Mouse (Mus musculus) inflammation-experienced regulatory T-cells, adult 6 months (primary cell): Measurements from ENCODE around the gene Fam167b. TPM values are rescaled to one million over a fixed set of nuclear protein-coding genes. Genes with fewer than 3 reads are reported as not detected.
"Not testable (repeated sequence)": the region's sequence is repeated elsewhere in the genome, so short reads cannot be mapped to it uniquely, and the experiment has no call there.

ENCODE experiments used
- ATAC-seq: one replicate; pipeline ENCODE4 v1.8.0; 2017
- polyA plus RNA-seq, 3 experiments: library from polyadenylated mRNA; unstranded; fragments of 100-300 nt; shearing (Covaris generic); gene quantifications; one replicate each; pipeline ENCODE4 v1.2.1; 2017

Fam167b gene
- polyA plus RNA-seq, 3 experiments from 2014 or later, result 0.97 to 0.98 TPM; not detected in 1

DNA sequence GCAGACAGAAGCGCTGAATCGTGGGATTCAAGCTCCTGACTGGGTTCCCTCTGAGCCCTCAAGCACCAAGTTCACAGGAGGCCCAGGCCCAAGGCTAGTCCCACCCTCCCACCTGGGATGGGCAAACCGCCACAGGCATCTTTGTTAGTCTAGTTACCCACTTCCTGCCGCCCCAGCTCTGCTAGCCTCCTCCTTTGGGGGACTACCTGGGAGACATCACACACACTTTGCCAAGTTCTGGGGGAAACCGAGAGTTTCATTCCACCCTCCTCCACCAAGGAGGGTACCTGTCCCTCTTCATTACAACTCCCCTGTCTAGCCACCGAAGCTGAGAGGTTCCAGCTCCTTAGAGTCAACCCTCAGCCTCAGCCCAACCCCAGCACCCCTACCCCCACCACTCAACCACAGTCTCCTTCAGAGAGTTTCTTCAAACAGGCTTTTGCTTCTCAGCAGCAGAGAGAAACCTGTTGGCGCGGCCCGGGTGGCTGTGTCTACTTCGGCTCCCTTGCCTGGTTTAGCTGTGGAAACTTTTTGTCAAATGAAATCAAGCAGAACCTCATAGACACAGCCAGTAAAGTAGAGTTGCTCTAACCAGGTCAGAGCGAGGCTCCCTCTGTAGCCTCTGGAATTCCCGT is 19.9 kb downstream of the Fam167b start:
- ATAC-seq, result peak; percentile 79

DNA sequence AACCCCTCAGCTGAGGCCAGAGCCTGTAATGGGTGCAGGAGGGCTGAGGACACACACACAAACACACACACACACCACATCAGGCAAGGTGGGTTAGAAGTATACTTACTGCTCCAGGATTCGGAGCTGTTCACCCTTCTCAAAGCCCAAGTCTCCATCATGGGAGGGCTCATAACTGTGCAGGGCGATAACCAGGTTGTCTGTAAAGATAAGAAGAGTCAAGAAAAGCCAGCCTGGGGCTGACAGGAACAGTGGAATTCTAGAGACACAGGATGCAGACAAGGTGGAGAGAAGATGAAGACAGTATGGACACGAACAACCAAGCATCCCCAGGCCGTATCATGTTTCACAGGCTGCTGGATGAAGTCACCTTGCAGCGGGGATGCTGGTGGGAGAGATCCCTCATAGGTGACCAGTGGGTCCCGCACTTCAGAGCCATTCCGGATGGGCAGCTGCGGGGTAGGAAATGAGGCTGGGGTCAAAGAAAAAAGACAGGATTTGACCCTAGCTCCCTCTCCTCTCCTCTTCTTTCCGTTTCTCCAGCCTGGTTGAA is 21.0 kb downstream of the Fam167b start:
- no peak for ATAC-seq

DNA sequence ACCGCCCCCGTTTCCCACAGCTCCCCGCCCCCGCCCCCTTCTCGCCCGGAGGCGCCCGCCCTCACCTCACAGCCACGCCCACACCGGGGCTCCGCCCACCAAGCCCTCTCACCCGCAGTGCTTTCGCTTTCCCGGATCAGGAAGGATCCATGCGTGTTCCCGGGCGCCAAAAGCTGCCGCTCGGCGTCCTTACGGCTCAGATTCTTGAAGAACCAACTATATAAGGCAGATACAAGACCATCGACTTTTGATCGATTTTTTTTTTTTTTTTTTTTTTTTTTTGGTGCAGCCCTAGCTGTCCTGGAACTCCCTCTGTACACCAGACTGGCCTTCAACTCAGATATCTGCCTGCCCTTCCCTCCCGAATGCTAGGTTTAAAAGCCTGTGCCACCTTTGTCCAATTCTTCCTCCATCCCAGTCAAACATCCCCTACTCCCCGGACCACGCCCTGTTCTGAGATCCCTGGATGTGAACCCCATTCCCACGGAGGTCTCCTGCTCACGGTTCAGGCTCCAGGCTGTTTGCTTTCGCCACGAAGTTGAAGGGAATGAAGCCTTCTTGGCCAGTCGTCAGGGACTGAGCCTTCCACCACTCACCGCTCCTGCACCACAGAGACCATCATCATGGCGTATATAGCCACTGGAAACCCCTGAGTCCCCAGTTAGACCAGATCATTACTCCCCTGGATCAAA is 21.7 kb downstream of the Fam167b start:
- ATAC-seq, result no peak

DNA sequence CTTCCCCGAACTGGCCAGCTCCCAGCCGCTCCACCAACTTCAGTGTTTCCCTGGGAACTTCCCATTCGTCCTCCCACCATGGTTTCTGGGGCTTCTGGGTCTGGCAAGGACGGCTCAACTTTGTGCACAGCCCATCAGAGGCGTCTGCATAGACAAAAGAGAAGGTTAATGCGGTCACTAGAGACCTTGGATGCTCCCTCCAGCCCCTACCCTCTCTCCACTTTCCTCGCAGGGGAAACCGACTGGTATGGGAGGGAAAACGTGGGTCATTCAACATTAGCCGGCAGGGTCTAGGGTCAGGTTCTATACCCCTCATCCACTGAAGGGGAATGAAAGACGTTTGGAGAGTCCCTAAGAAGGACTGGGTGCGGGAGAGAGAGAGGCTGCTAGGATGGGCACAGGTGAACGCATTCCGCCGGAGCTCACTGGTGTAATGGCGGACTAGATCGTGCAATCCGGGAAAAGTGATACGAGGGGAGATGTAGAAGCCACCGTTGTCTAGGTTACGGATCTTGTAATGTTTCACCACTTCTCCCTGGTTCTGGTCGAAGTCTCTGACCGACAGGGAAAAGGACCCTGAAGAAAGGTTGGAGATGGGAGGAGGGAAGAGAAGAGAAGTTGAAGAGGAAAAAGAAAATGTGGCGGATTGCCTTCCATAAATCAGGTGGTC is 22.4 kb downstream of the Fam167b start:
- ATAC-seq, result no peak

DNA sequence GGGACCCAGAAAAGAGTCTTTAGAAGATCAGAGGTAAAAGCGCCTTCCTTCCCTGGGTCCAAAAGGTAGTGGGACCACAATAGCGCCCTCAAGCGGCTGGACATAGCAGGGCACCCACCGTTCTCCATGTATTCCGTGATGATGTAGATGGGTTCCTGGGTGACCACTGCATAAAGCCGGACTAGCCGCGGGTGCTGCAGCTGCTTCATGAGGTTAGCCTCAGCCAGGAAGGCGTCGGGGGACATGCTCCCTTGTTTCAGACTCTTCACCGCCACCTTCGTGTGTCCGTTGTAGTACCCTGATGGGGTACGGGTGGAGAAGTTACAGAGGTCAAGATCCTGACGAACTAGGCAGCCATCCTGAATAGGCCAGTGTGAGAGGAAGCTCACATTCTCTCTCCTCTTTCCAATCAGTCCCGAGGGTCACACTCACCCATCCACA is 22.9 kb downstream of the Fam167b start:
- ATAC-seq, result no peak

DNA sequence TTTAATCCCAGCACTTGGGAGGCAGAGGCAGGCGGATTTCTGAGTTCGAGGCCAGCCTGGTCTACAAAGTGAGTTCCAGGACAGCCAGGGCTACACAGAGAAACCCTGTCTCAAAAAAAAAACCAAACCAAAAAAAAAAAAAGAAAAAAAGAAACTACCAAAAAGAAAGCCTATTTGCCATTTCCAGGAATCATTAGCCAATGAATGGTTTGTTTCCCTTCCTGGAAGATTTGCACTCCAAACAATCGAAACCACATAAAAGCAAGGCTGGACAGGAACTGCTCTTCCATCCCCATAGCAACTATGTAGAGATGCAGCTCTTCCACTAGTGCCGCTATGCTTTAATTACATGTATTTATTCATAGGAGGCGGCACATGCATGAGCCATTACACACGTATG is 23.8 kb downstream of the Fam167b start:
- ATAC-seq, result not testable (repeated sequence)

DNA sequence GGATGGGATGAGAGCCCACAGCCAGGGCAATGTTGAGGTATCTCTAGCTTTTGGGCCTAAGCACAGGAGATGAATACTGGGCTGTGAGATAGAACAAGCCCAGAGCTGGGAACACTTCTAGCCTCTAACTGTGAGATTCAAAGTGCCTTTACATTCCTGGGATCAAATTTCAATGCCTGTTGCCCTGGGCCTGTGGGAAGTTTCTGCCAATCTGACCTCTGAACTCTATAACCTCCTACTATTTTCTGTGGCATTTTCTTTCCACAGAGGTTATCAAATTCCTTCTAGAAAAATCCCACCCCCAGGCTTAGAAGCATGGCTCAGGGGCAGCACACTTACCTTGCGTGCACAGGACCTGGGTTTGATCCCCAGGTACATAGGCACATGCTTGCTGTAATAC is 28.1 kb downstream of the Fam167b start:
- ATAC-seq, result no peak

DNA sequence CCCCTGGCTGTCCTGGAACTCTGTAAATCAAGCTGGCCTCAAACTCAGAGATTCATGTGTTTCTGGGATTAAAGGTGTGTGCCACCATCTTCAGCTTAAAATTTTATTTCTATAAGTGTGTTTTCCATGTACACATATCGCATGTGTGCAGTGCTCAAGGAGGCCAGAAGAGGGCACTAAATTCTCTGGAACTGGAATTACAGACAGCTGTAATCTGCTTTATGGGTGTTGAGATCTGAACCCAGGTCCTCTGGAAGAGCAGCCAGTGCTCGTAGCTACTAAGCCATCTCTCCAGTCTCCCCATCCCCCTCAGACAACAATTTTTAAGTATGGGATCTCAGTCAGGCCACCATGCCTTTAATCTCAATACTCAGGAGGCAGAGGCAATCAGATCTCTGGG is 29.0 kb downstream of the Fam167b start:
- ATAC-seq, result no peak

DNA sequence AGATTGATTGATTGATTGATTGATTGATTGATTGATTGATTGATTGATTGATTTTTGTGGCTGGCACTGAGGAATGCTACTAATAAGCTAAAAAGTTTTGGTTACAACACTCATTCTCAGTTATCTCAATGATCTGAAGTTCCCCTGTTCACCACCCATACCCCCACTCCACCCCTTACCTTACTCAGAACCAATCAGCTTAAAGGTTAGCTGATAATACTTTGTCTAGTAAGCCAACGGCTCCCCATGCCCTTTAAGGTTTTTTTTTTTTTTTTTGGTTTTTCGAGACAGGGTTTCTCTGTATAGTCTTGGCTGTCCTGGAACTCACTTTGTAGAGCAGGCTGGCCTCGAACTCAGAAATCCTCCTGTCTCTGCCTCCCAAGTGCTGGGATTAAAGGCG is 30.7 kb downstream of the Fam167b start:
- ATAC-seq, result peak; percentile 53

DNA sequence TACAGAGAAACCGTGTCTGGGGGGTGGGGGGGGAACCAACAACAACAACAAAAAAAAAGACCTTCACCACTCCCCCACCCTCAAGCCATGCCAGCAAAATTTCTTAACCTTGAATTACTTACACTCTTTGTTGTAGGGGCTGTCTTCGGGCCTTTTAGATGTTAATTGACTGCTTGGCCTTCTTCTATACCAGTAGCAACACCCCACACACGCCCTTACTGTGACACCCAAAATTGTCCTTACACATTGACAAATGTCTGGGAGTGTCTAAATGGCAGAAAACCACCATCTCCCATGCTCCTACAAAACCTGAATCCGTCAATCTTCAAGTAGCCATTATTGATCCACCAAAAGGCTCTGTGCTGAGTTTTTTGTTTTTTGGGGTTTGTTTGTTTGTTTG is 34.2 kb downstream of the Fam167b start:
- no peak for ATAC-seq

DNA sequence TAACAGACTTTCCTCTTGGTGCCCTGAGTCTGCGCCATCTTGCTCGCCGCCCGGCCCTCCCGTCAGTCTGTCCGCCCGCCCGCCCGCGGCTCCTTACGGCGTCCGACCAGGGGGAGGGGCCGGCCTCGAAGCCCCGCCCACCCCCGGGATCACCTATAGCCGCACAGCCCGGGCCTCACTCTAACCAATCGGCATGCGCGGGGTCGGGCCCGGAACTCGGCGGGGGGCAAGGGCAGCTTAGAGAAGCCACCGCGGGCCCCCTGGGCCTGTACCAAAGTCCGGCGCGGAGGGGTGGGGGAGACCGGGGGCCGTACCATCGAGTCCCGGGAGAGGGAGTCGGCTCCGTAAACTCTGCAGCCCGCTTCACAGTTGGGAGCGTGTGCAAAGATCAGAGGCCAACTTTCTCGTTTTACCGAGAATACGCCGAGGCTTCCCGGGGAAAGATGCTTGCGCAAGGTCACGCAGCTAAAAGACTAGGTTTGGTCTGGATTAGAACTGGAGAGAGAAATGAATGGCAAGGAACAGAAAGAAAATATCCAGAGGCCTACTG is 35.7 kb downstream of the Fam167b start, which contains the start of gene Hdac1:
Hdac1 (minus strand) TSS at position 122 of the 550 bp plus-strand sequence.
- peak; percentile 91 for ATAC-seq

DNA sequence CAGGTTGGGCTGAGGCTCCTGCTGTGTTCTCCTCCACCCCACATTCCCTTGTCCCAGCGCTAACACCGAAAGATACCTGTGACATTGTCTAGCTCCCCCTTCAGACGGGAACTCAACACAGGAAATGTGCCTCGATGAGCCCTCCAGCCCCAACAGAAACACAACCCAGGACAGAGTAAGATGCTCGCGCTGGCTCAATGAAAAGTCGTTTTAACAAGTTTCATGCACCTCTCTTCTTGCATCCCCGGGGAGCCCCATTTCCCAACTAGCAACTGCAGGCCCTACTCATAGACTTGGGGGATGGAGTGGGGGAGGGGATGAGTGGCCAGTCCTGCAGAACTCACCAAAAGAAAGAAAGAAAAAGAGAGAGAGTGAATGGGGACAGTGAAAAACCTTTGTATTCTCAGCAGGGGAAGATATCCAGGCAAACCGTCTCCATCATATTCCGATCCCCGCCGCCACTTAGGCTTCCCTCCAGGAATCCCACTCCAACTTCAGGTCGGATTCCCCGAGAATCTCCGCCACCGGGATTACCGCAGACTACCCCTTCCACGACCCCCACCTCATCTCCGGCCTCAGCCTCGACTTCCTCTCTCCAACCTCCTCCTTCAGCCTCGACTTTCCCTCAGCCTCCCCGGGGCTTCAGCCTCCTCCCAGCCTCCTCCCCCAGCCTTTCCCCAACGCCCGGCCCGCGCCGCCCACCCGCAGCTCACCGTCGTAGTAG is 36.3 kb downstream of the Fam167b start:
- peak; percentile 34 for ATAC-seq

DNA sequence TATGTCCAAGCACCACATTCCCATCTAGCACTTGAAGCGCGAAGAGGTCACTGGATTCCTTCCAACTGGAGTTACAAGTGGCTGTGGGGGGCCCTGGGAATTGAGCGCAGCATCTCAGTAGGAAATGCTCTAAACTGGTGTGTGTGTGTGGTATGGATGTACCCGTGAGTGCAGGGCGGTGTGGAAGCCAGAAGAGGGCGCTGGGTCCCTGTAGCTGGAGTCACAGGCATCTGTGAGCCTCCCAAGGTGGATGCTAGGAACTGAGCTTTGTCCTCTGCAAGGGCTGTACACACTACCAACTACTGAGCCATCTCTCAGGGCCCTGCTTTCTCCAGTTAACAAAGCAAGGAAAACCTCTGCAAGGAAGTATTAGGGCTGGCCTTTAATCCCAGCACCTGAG is 38.3 kb downstream of the Fam167b start:
- no peak for ATAC-seq

DNA sequence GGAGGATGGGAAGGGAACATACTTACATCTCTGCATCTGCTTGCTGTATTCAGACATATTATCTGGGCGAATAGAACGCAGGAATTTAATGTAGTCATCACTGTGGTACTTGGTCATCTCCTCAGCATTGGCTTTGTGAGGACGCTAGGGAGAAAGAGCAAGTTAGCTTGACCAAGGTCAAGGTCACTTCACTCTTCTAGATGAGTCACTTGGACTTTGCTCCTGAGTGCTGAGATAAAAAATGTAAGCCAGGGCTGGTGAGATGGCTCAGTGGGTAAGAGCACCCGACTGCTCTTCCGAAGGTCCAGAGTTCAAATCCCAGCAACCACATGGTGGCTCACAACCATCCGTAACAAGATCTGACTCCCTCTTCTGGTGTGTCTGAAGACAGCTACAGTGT is 49.4 kb downstream of the Fam167b start:
- not testable (repeated sequence) for ATAC-seq

Other genes starting within 250 kb of the Fam167b start
- 100 to 1,000 TPM; 289 to 492 (median 352) TPM for gene Rbbp4, start 243.2 kb downstream of the Fam167b start, polyA plus RNA-seq
- 100 to 1,000 TPM; 103 to 158 (median 113) TPM for gene Zbtb8os, start 242.9 kb downstream of the Fam167b start, polyA plus RNA-seq
- gene Zbtb8a, start 200.4 kb downstream of the Fam167b start, polyA plus RNA-seq, result 1 to 10 TPM; 3.0 to 6.6 (median 5.8) TPM
- not detected for gene Zbtb8b, start 137.7 kb downstream of the Fam167b start, polyA plus RNA-seq
- gene Bsdc1, start 117.0 kb downstream of the Fam167b start, polyA plus RNA-seq, result 10 to 100 TPM; 20.2 to 33.8 (median 28.8) TPM
- not detected for gene Tssk3, start 87.5 kb downstream of the Fam167b start, polyA plus RNA-seq
- gene Fam229a, start 87.4 kb downstream of the Fam167b start, polyA plus RNA-seq, result not detected
- gene Marcksl1, start 65.0 kb downstream of the Fam167b start, polyA plus RNA-seq, result 1 to 10 TPM; 2.7 to 4.9 (median 4.4) TPM
- 100 to 1,000 TPM; 256 to 267 (median 261) TPM for gene Hdac1, start 35.8 kb downstream of the Fam167b start, polyA plus RNA-seq
- 1,000 to 10,000 TPM; 1,449 to 1,788 (median 1,727) TPM for gene Lck, start 4.9 kb downstream of the Fam167b start, polyA plus RNA-seq
- 100 to 1,000 TPM; 335 to 403 (median 335) TPM for gene Eif3i, start 22.1 kb upstream of the Fam167b start, polyA plus RNA-seq
- gene Tmem234, start 22.1 kb upstream of the Fam167b start, polyA plus RNA-seq, result 100 to 1,000 TPM; 283 to 327 (median 313) TPM
- gene Dcdc2b, start 35.7 kb upstream of the Fam167b start, polyA plus RNA-seq, result 1 to 10 TPM; 2.1 to 5.3 (median 4.3) TPM
- 10 to 100 TPM; 45.5 to 63.3 (median 53.1) TPM for gene Iqcc, start 40.5 kb upstream of the Fam167b start, polyA plus RNA-seq
- gene Ccdc28b, start 45.4 kb upstream of the Fam167b start, polyA plus RNA-seq, result 10 to 100 TPM; 30.5 to 54.0 (median 35.4) TPM
- 10 to 100 TPM; 17.1 to 26.8 (median 21.4) TPM for gene Txlna, start 62.5 kb upstream of the Fam167b start, polyA plus RNA-seq
- gene Kpna6, start 94.2 kb upstream of the Fam167b start, polyA plus RNA-seq, result 10 to 100 TPM in 1 of 3 experiments, 1 to 10 TPM in 2; 8.6 to 11.6 (median 9.9) TPM
- 10 to 100 TPM in 2 of 3 experiments, 1 to 10 TPM in 1; 8.3 to 16.1 (median 12.8) TPM for gene Tmem39b, start 118.3 kb upstream of the Fam167b start, polyA plus RNA-seq
- gene Khdrbs1, start 163.8 kb upstream of the Fam167b start, polyA plus RNA-seq, result 10 to 100 TPM; 35.0 to 40.3 (median 39.9) TPM
- 1,000 to 10,000 TPM; 1,860 to 2,586 (median 2,027) TPM for gene Ptp4a2, start 232.7 kb upstream of the Fam167b start, polyA plus RNA-seq